12 mouse cellular contexts compared by ENCODE assay signal in genomic region chr3:52840160-52840953, GRCm38 (mm10).
DNase-seq lines count a peak whose midpoint lies in the region; ATAC-seq lines count a peak whose summit lies in the region.
"Had no signal": no experiment of that assay in that cellular context is flagged by ENCODE, and none has a peak within 500 bp of the region (broad histone marks: within the 10 kb centered on the region; RNA-seq: fewer than 3 reads in every experiment).

No protein-coding gene starts in this region.

- no peaks in the 10 kb centered on the region for H3K36me3 ChIP-seq in heart, embryonic 12.5 days
- no peaks in the 10 kb centered on the region for H3K36me3 ChIP-seq in midbrain, embryonic 14.5 days (ENCODE audit: control insufficient read depth, insufficient read depth, low read length)
- no peaks in the 10 kb centered on the region for H3K36me3 ChIP-seq in forebrain, embryonic 11.5 days (ENCODE audit: control insufficient read depth, insufficient read depth, low read length)

- H3K4me2 ChIP-seq in heart, embryonic 12.5 days = no peak overlapping the region
- no peak overlapping the region for H3K4me2 ChIP-seq in midbrain, embryonic 14.5 days (ENCODE audit: low read length)
- H3K4me2 ChIP-seq in forebrain, embryonic 11.5 days (ENCODE audit: low read depth, low read length, severe bottlenecking) = no peak overlapping the region

- peak; percentile 92 for DNase-seq in heart, adult 11 months
- peak; percentile 22 to 31 for DNase-seq in spleen, adult 18-20 months
- DNase-seq in spleen, postnatal 14 days (ENCODE audit: low spot score in 2 of 2) = no peak
- no peak for DNase-seq in midbrain, embryonic 14.5 days
- DNase-seq in adrenal gland, postnatal 25 days = no peak
- no peak for DNase-seq in forebrain, embryonic 11.5 days (ENCODE audit: low spot score)
- DNase-seq: cerebellum, postnatal 36 days; right cerebral cortex, postnatal 4 days had no signal

- WGBS in heart, embryonic 12.5 days = 49% methylated on average over 12 of the region's 12 CpGs
- 79% methylated on average over 12 of the region's 12 CpGs for WGBS in midbrain, embryonic 14.5 days
- WGBS in forebrain, embryonic 11.5 days = 69% methylated on average over 12 of the region's 12 CpGs

- no peaks in the 10 kb centered on the region for H3K9me3 ChIP-seq in heart, embryonic 12.5 days (replicated peaks)
- no peaks in the 10 kb centered on the region for H3K9me3 ChIP-seq in midbrain, embryonic 14.5 days (ENCODE audit: control insufficient read depth, low read length)
- H3K9me3 ChIP-seq in forebrain, embryonic 11.5 days (ENCODE audit: control insufficient read depth, low read length) = no peaks in the 10 kb centered on the region

- peaks cover 8% of the 10 kb centered on the region for H3K4me1 ChIP-seq in heart, embryonic 12.5 days (replicated peaks)
- H3K4me1 ChIP-seq in midbrain, embryonic 14.5 days (ENCODE audit: control insufficient read depth, insufficient read depth, low read length) = peaks cover 12% of the 10 kb centered on the region; the same call in 1 of the 2 replicates
- no peaks in the 10 kb centered on the region for H3K4me1 ChIP-seq in forebrain, embryonic 11.5 days (replicated peaks; ENCODE audit: control insufficient read depth, insufficient read depth, low read length)

- ATAC-seq in heart, embryonic 12.5 days (ENCODE audit: insufficient number of reproducible peaks, low FRiP score) = no peak
- 0 out of 2 replicates have a peak, but pooled peaks have one; percentile 25 for ATAC-seq in monocyte, adult 5-6 weeks (replicated peaks; ENCODE audit: insufficient number of reproducible peaks, low FRiP score, low TSS enrichment, poor library complexity, severe bottlenecking)
- ATAC-seq in midbrain, embryonic 14.5 days (ENCODE audit: low FRiP score, low TSS enrichment) = no peak
- no peak for ATAC-seq in forebrain, embryonic 11.5 days (replicated peaks; ENCODE audit: low FRiP score)
- ATAC-seq: lung, postnatal 0 days had no signal

- no peak overlapping the region for H3K27ac ChIP-seq in heart, embryonic 12.5 days (ENCODE audit: poor library complexity, severe bottlenecking)
- no peak overlapping the region for H3K27ac ChIP-seq in midbrain, embryonic 14.5 days (replicated peaks; ENCODE audit: low read depth, low read length)
- H3K27ac ChIP-seq in forebrain, embryonic 11.5 days (ENCODE audit: low read depth, low read length) = no peak overlapping the region

- H3K9ac ChIP-seq in heart, embryonic 12.5 days = no peak overlapping the region
- no peak overlapping the region for H3K9ac ChIP-seq in midbrain, embryonic 14.5 days (replicated peaks; ENCODE audit: low read length)
- no peak overlapping the region for H3K9ac ChIP-seq in forebrain, embryonic 11.5 days (ENCODE audit: low read length)

- H3K27me3 ChIP-seq in heart, embryonic 12.5 days (replicated peaks) = no peaks in the 10 kb centered on the region
- 0 out of 2 replicates have a peak, but pooled peaks cover 9% of the 10 kb centered on the region for H3K27me3 ChIP-seq in midbrain, embryonic 14.5 days (ENCODE audit: control insufficient read depth, insufficient read depth, low read length)
- no peaks in the 10 kb centered on the region for H3K27me3 ChIP-seq in forebrain, embryonic 11.5 days (ENCODE audit: control insufficient read depth, insufficient read depth, low read length)

- no peak overlapping the region for H3K4me3 ChIP-seq in heart, embryonic 12.5 days
- H3K4me3 ChIP-seq in midbrain, embryonic 14.5 days (replicated peaks; ENCODE audit: low read depth, low read length) = no peak overlapping the region
- H3K4me3 ChIP-seq in forebrain, embryonic 11.5 days (ENCODE audit: low read depth, low read length) = no peak overlapping the region
- H3K4me3 ChIP-seq: erythroblast, embryonic 14.5 days had no signal

Comparison
In these comparisons a context has a peak if more than half of its experiments do, and no peak if none do; other contexts are left out.
1. DNase-seq: peak in heart, adult 11 months (single experiment) and spleen, adult 18-20 months (2 of 2); none in spleen, postnatal 14 days (0 of 2), midbrain, embryonic 14.5 days (single experiment), adrenal gland, postnatal 25 days (single experiment) and forebrain, embryonic 11.5 days (single experiment).